Mouse (Mus musculus): Measurements from ENCODE around the gene Bach2. TPM values are rescaled to one million over a fixed set of nuclear protein-coding genes. Genes with fewer than 3 reads are reported as not detected.
A peak's percentile ranks its signal among the peaks of the same experiment; 100 is the strongest.

Gene Bach2
- polyA plus RNA-seq, 1 experiment from 2014 or later: 31.5 TPM

DNA sequence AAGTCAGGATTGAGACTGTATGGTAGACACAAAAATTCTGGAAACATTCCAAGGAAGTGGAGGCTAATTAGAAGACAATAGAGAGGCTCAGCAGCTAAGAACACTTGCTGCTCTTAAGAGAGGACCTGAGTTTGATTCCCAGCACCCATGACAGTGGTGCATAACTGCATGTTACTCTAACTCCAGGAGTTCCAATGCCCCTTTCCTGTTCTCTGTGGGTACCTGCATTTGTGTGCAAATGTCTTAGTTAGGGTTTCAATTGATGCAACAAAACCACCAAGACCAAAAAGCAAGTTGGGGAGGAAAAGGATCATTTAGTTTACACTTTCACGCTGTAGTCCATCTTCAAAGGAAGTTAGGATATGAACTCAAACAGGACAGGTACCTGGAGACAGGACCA lies 250.6 kb downstream of the Bach2 start:
- ATAC-seq (ENCODE audit: low FRiP score): no peak
- 76% methylated on average over 1 of the region's 1 CpGs for WGBS
- Histone ChIP-seq H3K4me1 (replicated peaks; ENCODE audit: control insufficient read depth, insufficient read depth, low read length) (peaks cover 17% of the 10 kb centered on the region), H3K9ac (no peak overlapping the region), H3K4me2 (replicated peaks) (no peak overlapping the region), H3K27me3 (ENCODE audit: control insufficient read depth, insufficient read depth, low read length) (no peaks in the 10 kb centered on the region), H3K9me3 (ENCODE audit: control insufficient read depth, low read length) (no peaks in the 10 kb centered on the region), H3K27ac (no peak overlapping the region), H3K36me3 (replicated peaks; ENCODE audit: control insufficient read depth, insufficient read depth) (no peaks in the 10 kb centered on the region), H3K4me3 (replicated peaks; ENCODE audit: low read length) (no peak overlapping the region)
- no peak for DNase-seq (ENCODE audit: low spot score)

- WGBS: 80% methylated on average over 8 of the region's 8 CpGs
- no peak for ATAC-seq (ENCODE audit: low FRiP score)
Measured at GRCm38 (mm10) chr4:32491176-32491575, 252.6 kb downstream of the Bach2 start.

GRCm38 (mm10) chr4:32492834-32493233 lies 254.2 kb downstream of the Bach2 start:
- H3K9ac ChIP-seq: no peak overlapping the region
- H3K4me3 ChIP-seq (replicated peaks; ENCODE audit: low read length): no peak overlapping the region
- DNase-seq (ENCODE audit: low spot score): no peak
- H3K4me1 ChIP-seq (replicated peaks; ENCODE audit: control insufficient read depth, insufficient read depth, low read length): no peaks in the 10 kb centered on the region
- no peaks in the 10 kb centered on the region for H3K9me3 ChIP-seq (ENCODE audit: control insufficient read depth, low read length)
- H3K27ac ChIP-seq: no peak overlapping the region
- no peak overlapping the region for H3K4me2 ChIP-seq (replicated peaks)
- no peak for ATAC-seq (ENCODE audit: low FRiP score)
- H3K36me3 ChIP-seq (replicated peaks; ENCODE audit: control insufficient read depth, insufficient read depth): no peaks in the 10 kb centered on the region
- WGBS: 85% methylated on average over 7 of the region's 7 CpGs
- H3K27me3 ChIP-seq (ENCODE audit: control insufficient read depth, insufficient read depth, low read length): no peaks in the 10 kb centered on the region

More at GRCm38 (mm10) chr4:32491176-32491575, 252.6 kb downstream of the Bach2 start:
- DNase-seq (ENCODE audit: low spot score): no peak
- Histone ChIP-seq H3K4me3 (replicated peaks; ENCODE audit: low read length) (no peak overlapping the region), H3K9ac (no peak overlapping the region), H3K9me3 (ENCODE audit: control insufficient read depth, low read length) (no peaks in the 10 kb centered on the region), H3K36me3 (replicated peaks; ENCODE audit: control insufficient read depth, insufficient read depth) (no peaks in the 10 kb centered on the region), H3K4me1 (replicated peaks; ENCODE audit: control insufficient read depth, insufficient read depth, low read length) (peaks cover 11% of the 10 kb centered on the region), H3K27me3 (ENCODE audit: control insufficient read depth, insufficient read depth, low read length) (no peaks in the 10 kb centered on the region), H3K4me2 (replicated peaks) (no peak overlapping the region), H3K27ac (no peak overlapping the region)

DNA sequence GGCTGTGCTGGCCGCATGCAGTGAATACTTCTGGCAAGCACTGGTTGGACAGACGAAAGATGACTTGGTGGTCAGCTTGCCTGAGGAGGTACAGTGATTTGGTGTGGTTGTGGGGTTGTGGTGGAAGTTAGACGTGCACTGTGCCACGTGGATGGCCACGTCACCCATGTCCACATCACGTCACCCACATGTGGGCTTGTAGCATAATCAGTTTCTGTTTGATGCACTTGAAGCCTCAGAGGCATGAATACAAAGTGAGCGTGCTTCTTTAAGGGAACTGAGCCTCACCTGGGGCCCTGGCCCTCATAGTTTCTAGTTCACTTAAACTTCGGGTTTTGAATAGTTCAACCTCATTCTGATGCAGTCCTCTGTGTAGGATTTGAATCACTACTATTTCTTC lies 263.2 kb downstream of the Bach2 start:
- ATAC-seq (ENCODE audit: low FRiP score): no peak
- Histone ChIP-seq H3K27ac (no peak overlapping the region), H3K36me3 (replicated peaks; ENCODE audit: control insufficient read depth, insufficient read depth) (0 out of 2 replicates have a peak, but pooled peaks cover 7% of the 10 kb centered on the region), H3K9ac (no peak overlapping the region), H3K4me2 (replicated peaks) (no peak overlapping the region), H3K4me1 (replicated peaks; ENCODE audit: control insufficient read depth, insufficient read depth, low read length) (peaks cover 4% of the 10 kb centered on the region; the same call in 1 of the 2 replicates), H3K9me3 (ENCODE audit: control insufficient read depth, low read length) (no peaks in the 10 kb centered on the region), H3K4me3 (replicated peaks; ENCODE audit: low read length) (no peak overlapping the region), H3K27me3 (ENCODE audit: control insufficient read depth, insufficient read depth, low read length) (no peaks in the 10 kb centered on the region)
- DNase-seq (ENCODE audit: low spot score): no peak
- 93% methylated on average over 8 of the region's 8 CpGs for WGBS

- ATAC-seq (ENCODE audit: low FRiP score) (no peak), DNase-seq (ENCODE audit: low spot score) (no peak)
- Histone ChIP-seq H3K4me3 (replicated peaks; ENCODE audit: low read length) (no peak overlapping the region), H3K27me3 (ENCODE audit: control insufficient read depth, insufficient read depth, low read length) (no peaks in the 10 kb centered on the region), H3K4me1 (replicated peaks; ENCODE audit: control insufficient read depth, insufficient read depth, low read length) (peaks cover 4% of the 10 kb centered on the region; the same call in 1 of the 2 replicates), H3K36me3 (replicated peaks; ENCODE audit: control insufficient read depth, insufficient read depth) (0 out of 2 replicates have a peak, but pooled peaks cover 7% of the 10 kb centered on the region), H3K9ac (no peak overlapping the region), H3K27ac (0 out of 2 replicates have a peak overlapping the region, but pooled peaks have one; percentile 38), H3K4me2 (replicated peaks) (no peak overlapping the region), H3K9me3 (ENCODE audit: control insufficient read depth, low read length) (no peaks in the 10 kb centered on the region)
- 85% methylated on average over 4 of the region's 4 CpGs for WGBS
Measured at GRCm38 (mm10) chr4:32502181-32502580, 263.6 kb downstream of the Bach2 start.

DNA sequence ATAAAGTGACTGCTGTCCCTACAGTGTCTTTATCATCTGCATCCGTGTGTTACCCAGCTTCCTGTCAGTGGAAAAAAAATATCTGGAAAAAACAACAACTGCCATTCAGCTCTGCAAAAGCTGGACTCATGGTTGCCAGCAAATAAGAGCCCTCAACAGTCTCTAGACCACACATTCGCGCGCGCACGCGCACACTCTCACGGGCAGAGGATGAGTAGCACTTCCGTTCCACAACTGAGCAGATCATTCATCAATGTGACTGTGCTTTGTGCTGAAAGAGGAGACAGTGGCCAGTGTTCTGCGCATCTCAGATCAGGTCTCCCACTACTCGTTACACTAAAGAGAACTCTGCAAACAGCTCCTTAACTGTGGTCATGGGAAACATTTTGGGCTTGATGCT lies 265.6 kb downstream of the Bach2 start:
- WGBS: 79% methylated on average over 11 of the region's 11 CpGs
- DNase-seq (ENCODE audit: low spot score) (no peak), ATAC-seq (ENCODE audit: low FRiP score) (no peak)
- H3K27me3 ChIP-seq (ENCODE audit: control insufficient read depth, insufficient read depth, low read length): no peaks in the 10 kb centered on the region
- no peaks in the 10 kb centered on the region for H3K9me3 ChIP-seq (ENCODE audit: control insufficient read depth, low read length)
- no peak overlapping the region for H3K27ac ChIP-seq
- 0 out of 2 replicates have a peak, but pooled peaks cover 7% of the 10 kb centered on the region for H3K36me3 ChIP-seq (replicated peaks; ENCODE audit: control insufficient read depth, insufficient read depth)
- H3K4me3 ChIP-seq (replicated peaks; ENCODE audit: low read length): no peak overlapping the region
- H3K9ac ChIP-seq: no peak overlapping the region
- H3K4me2 ChIP-seq (replicated peaks): no peak overlapping the region
- peaks cover 16% of the 10 kb centered on the region for H3K4me1 ChIP-seq (replicated peaks; ENCODE audit: control insufficient read depth, insufficient read depth, low read length)

GRCm38 (mm10) chr4:32506306-32506808 lies 267.8 kb downstream of the Bach2 start:
- WGBS: 91% methylated on average over 7 of the region's 7 CpGs
- Histone ChIP-seq H3K4me1 (replicated peaks; ENCODE audit: control insufficient read depth, insufficient read depth, low read length) (peaks cover 31% of the 10 kb centered on the region), H3K9ac (no peak overlapping the region), H3K36me3 (replicated peaks; ENCODE audit: control insufficient read depth, insufficient read depth) (0 out of 2 replicates have a peak, but pooled peaks cover 7% of the 10 kb centered on the region), H3K27me3 (ENCODE audit: control insufficient read depth, insufficient read depth, low read length) (no peaks in the 10 kb centered on the region), H3K9me3 (ENCODE audit: control insufficient read depth, low read length) (no peaks in the 10 kb centered on the region), H3K4me3 (replicated peaks; ENCODE audit: low read length) (no peak overlapping the region), H3K4me2 (replicated peaks) (no peak overlapping the region), H3K27ac (no peak overlapping the region)
- no peak for ATAC-seq (ENCODE audit: low FRiP score)
- no peak for DNase-seq (ENCODE audit: low spot score)

GRCm38 (mm10) chr4:32507041-32507440 lies 268.4 kb downstream of the Bach2 start:
- H3K27me3 ChIP-seq (ENCODE audit: control insufficient read depth, insufficient read depth, low read length): no peaks in the 10 kb centered on the region
- H3K4me1 ChIP-seq (replicated peaks; ENCODE audit: control insufficient read depth, insufficient read depth, low read length): peaks cover 29% of the 10 kb centered on the region
- 82% methylated on average over 6 of the region's 6 CpGs for WGBS
- H3K36me3 ChIP-seq (replicated peaks; ENCODE audit: control insufficient read depth, insufficient read depth): 0 out of 2 replicates have a peak, but pooled peaks cover 7% of the 10 kb centered on the region
- ATAC-seq (ENCODE audit: low FRiP score) (no peak), DNase-seq (ENCODE audit: low spot score) (no peak)
- H3K9ac ChIP-seq: no peak overlapping the region
- H3K4me3 ChIP-seq (replicated peaks; ENCODE audit: low read length): no peak overlapping the region
- no peak overlapping the region for H3K4me2 ChIP-seq (replicated peaks)
- H3K9me3 ChIP-seq (ENCODE audit: control insufficient read depth, low read length): no peaks in the 10 kb centered on the region
- no peak overlapping the region for H3K27ac ChIP-seq

DNA sequence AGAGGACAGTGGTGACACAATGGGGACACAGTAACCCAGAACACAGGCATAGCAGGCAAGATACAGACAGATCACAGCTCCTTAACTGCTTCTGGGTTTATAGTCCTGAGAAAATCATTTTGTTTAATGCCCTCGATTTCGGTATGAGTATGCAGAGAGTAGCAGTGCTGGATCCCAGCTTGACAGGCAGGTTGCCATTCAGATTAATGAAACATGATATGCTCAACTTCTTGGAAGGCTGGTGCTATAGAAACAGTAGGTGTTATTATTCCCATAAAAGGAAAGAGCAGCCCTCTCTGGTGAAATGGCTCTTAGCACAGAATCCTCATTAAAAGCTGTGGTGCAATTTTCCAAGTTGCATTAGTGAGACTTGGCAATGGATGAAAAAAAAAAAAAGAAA lies 270.0 kb downstream of the Bach2 start:
- WGBS: 22% methylated on average over 2 of the region's 2 CpGs
- Histone ChIP-seq H3K27me3 (ENCODE audit: control insufficient read depth, insufficient read depth, low read length) (no peaks in the 10 kb centered on the region), H3K9me3 (ENCODE audit: control insufficient read depth, low read length) (no peaks in the 10 kb centered on the region), H3K27ac (peak overlapping the region; percentile 77), H3K4me2 (replicated peaks) (no peak overlapping the region), H3K9ac (no peak overlapping the region), H3K4me3 (replicated peaks; ENCODE audit: low read length) (no peak overlapping the region), H3K36me3 (replicated peaks; ENCODE audit: control insufficient read depth, insufficient read depth) (no peaks in the 10 kb centered on the region), H3K4me1 (replicated peaks; ENCODE audit: control insufficient read depth, insufficient read depth, low read length) (peaks cover 29% of the 10 kb centered on the region)
- DNase-seq (ENCODE audit: low spot score) (no peak), ATAC-seq (ENCODE audit: low FRiP score) (no peak)

DNA sequence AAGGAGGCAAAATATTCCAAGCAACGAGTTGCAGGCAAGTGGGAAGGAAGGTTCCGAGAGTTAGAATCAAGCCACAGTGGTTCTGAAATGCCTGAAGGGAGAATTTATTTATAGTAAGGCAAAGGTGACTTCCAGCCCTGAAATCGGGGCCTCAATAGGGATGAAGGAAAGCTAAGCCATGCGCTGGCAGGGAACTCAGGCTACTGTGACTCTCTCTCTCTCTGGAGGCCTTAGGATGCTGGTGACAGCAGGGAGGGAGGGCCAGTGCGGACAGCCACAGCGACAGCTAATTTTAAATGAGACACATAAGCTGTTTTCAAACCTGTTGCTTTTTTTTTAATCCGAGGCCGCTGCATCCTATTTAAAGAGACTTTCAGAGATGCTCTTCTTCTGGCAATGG lies 270.4 kb downstream of the Bach2 start:
- H3K27ac ChIP-seq: peak overlapping the region; percentile 77
- no peaks in the 10 kb centered on the region for H3K27me3 ChIP-seq (ENCODE audit: control insufficient read depth, insufficient read depth, low read length)
- H3K36me3 ChIP-seq (replicated peaks; ENCODE audit: control insufficient read depth, insufficient read depth): no peaks in the 10 kb centered on the region
- peaks cover 29% of the 10 kb centered on the region for H3K4me1 ChIP-seq (replicated peaks; ENCODE audit: control insufficient read depth, insufficient read depth, low read length)
- no peak overlapping the region for H3K4me3 ChIP-seq (replicated peaks; ENCODE audit: low read length)
- ATAC-seq (ENCODE audit: low FRiP score) (no peak), DNase-seq (ENCODE audit: low spot score) (no peak)
- WGBS: 19% methylated on average over 8 of the region's 8 CpGs
- no peaks in the 10 kb centered on the region for H3K9me3 ChIP-seq (ENCODE audit: control insufficient read depth, low read length)
- 0 out of 2 replicates have a peak overlapping the region, but pooled peaks have one; percentile 5 for H3K4me2 ChIP-seq (replicated peaks)
- no peak overlapping the region for H3K9ac ChIP-seq

All from hindbrain, embryonic 14.5 days (tissue).